Mouse (Mus musculus): ENCODE data around the gene Rnase11.
"Not testable (repeated sequence)": the region's sequence is repeated elsewhere in the genome, so short reads cannot be mapped to it uniquely, and the experiment has no call there.

Gene Rnase11

GRCm38 (mm10) chr14:51079180-51079579, 29.2 kb upstream of the Rnase11 start:
- no peak for DNase-seq

- no peak for DNase-seq
Observed at GRCm38 (mm10) chr14:51074335-51074734, 24.4 kb upstream of the Rnase11 start, which contains the start of gene Olfr750. Gene Olfr750, minus strand, starts transcription at chr14:51074435.

DNA sequence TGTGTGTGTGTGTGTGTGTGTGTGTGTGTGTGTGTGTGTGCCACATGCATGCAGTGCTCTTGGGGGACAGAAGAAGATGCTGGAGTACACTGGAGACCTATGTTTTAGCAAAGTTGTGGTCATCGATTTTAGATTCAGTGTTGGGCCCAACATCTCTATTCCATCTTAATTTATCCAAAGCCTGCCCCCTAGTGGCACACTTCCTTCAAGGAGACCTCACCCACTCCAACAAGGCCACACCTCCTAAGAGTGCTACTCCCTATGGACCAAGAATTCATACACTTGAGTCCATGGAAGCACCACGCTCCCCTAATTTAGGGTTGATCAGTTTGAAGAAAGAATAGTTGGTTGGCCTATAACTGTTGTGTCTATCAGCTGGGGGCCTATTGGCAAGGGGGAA, 19.7 kb upstream of the Rnase11 start:
- peak; percentile 66 for DNase-seq

- no peak for DNase-seq
Observed at GRCm38 (mm10) chr14:51068956-51069355, 19.0 kb upstream of the Rnase11 start.

DNA sequence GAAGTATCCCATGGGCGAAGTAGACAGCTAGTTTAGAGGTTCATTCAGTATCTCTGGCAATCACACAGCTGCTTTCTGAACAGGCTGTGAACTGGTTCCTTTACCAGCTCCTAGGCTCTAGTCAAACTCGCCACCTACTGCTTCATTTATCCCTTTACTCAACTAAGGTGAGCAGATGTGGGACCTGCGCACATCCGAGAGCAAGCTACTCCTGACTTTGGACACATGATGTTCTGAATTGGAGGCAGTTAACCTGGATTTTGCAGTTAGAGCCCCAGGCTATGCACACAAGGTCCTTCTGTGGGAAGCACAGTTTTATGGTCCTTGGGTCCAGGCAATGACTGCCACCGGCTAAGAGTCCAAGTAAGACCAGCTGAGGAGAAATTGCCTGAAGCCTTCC, 10.8 kb upstream of the Rnase11 start:
- DNase-seq = no peak

GRCm38 (mm10) chr14:51057401-51057831, 7.5 kb upstream of the Rnase11 start, which contains the start of gene Rnase12:
Gene Rnase12, minus strand, starts transcription at chr14:51057661.
- peak; percentile 41 for DNase-seq

DNA sequence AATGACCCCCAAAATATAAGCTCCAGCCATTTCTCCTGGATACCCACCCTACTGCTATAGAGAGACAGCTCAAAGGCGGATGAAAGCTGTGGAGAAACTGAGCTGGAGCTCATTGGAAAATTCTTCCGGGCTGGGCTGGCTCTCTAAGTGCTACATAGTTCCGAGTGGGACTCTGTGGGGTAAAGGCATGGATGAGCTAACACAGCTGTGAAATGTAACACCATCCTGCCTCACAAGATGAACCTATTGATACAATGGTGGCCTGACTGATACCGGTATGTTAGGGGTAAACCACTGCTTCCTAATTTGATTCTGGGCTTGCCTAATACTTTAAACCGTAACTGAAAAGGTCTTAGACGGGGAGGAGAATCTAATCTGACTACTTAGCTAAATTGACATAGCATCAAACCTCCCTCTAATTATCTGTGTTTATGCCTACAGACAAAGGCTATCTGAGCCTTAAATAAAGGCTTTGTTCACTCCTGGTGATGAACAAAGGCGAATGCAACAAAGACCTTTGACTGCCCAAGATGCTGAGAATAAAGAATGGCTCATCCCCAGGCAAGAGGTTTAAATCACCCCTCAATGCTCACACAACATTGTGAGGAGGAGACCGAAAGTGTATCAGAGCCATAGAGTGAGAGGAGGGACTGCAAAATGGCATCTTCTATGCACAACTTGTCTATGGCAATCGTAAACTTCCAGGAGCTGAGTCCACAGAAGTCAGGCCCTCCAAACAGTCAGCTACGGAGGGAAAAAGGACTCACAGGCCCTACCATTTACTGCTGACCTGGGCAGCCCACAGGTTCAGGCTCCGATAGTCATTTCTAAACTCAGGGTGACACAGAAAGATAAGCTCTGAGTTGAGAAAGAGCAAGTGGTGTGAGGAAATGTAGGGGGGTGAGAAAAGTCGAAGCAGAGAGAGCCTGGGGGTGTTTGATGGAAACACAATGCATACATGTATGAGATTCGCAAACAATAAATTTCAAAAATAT, 4.6 kb upstream of the Rnase11 start:
- peak; percentile 83 for DNase-seq

DNA sequence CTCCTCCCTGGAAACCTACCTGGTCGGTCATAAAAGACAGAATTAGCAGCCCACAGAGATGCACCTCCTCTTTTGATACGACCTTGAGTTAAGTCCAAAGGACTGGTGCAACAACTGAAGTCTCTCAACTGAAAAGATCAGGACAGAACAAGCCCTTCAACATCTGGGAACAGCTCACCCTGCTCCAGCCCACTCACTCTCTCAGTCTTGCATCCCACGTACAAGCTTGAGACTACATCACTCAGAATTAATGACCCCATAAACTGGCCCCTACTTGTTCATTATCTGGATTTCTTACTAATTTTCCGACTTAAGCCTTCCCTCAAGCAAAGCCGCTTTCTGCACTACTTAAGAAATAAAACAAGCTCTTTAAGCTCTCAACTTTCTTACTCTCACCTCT, 3.2 kb upstream of the Rnase11 start:
- no peak for DNase-seq

- no peak for DNase-seq
Observed at GRCm38 (mm10) chr14:51051941-51052340, 2.0 kb upstream of the Rnase11 start.

DNA sequence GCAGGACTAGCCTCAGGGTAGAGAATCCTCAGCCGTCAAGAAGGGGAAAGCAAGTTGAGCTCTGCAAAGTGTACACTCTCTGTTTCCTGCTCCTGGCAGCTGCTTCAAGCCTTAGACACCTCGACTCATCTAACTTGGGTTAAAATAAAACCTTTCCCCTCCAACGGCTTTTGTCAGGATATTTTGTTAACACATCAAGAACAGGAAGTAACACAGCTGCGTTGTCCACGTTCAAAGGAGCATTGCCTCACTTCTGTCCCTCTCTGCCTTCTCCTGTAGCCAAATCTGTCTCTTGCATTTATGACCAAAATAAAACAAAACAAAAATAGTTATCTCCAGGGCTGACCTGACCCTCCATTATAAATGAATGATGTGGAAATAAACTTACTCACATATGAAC, 2.1 kb downstream of the Rnase11 start:
- DNase-seq = no peak

DNA sequence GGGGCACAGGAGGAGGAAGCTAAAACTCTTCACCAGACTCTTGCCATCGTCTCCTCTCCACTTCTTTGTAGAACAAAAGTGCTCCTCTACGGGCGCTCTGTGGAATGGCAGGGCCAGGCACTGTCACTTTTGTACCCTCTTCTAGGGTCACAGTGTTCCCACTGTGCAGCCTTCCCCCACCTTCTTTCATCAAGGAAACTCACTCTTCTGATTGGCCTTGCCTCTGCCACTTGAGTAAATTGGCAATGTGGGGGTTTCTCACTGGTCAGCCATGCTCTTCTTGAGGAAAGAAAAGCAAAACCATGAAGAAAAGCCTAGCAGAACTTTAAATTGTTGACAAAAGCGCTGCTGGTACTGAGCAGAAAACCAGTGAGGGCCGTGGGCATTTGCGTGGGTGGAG, 8.2 kb downstream of the Rnase11 start, which contains the start of gene Rnase9:
Gene Rnase9, minus strand, starts transcription at position 101 of the 400 bp plus-strand sequence.
- DNase-seq = no peak

- DNase-seq = no peak
Observed at GRCm38 (mm10) chr14:51036214-51036613, 13.7 kb downstream of the Rnase11 start.

DNA sequence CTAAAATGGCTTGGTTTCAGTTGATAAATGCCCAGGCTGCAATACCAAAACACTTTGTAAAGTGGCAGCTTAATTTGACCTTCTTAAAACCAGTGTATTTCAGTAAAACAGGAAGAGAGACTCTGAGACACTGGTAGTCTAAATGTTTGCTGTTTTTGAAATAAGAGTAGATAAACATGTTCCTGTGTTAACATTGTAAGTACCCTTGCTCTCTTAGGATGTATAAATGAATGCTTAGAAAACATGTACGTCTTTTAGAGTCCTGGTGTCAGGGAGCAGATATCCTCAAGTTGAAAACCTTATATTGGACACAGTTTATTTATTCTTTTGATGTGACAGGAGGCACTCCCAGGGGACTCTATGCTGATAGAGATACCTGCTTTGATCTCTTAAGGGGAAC, 14.8 kb downstream of the Rnase11 start:
- DNase-seq = no peak

- DNase-seq = no peak
Observed at GRCm38 (mm10) chr14:51027387-51028155, 22.4 kb downstream of the Rnase11 start.

- peak; percentile 81 for DNase-seq
Observed at GRCm38 (mm10) chr14:51026391-51027133, 23.4 kb downstream of the Rnase11 start.

DNA sequence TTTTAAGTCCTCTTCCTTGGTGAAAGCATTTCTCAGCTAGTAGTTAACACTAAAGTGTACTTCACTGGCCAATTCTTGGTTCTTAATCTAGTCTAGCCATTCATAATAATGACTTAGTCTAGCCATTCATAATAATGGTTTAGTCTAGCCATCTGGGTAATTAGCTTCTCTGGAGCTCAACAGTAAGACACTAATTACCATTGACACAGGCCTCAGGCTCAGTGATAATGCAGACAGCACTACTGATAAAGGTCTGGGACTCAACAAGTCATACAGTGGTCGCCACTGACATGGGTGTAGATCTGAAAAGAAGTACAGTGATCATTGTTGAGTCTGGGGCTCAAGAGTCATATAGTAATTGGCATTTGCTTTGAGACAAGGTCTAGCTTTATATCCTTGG, 25.1 kb downstream of the Rnase11 start:
- DNase-seq = peak; percentile 75

DNA sequence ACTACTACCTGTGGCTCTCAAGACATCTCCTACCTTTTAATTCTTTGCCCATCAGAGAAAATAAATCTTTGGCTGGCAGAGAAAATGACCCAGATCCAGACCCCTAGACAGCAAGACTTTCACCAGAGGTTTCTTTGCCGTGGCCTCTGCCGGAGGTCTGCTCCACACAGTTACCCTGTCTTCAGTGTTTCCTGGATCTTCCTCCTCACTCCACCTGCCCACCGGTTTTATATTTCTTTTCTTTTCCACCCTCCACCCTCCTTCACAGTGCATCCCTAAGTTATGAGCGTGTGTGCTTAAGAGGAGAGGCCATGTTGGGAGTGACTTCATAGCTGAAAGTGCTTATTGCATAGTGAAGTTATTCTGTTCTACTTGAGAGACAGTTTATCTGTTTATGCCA, 26.5 kb downstream of the Rnase11 start:
- no peak for DNase-seq

- no peak for DNase-seq
Observed at GRCm38 (mm10) chr14:51017256-51017655, 32.7 kb downstream of the Rnase11 start.

DNA sequence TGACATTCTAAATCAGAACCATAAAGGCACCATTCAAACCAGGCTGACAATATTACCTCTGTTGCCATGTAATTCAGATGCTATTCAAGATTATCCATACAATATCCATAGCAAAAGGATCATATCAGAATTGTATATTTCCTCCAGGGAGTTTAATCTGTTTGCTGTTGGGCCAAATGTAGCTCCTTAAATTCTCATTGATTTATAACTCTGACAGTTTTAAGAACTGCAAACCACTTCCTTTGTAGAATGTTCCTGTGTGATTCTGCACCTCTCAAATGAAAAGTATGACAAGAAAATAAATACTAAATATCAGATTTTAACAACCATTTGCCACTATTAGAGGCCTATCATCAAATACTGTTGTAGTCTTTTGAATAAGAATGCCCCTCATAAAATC, 34.2 kb downstream of the Rnase11 start:
- no peak for DNase-seq

DNA sequence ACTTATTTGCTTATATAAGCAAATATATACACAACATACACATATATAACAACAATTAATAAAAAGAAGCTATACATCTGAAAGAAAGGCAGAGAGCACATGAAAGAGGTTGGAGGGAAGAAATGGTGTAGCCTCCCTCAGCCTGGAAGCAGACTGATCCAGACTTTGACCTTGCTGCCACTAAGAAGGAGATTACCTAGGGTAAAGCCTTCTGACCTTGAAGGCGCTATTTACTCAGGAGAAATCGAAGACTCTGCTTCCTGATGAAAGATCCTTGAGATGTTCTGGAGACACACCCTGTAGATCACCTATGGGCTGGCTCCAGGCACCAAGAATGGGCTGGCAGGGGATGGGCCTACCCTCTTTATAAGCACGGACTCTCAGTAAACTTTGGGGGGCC, 35.2 kb downstream of the Rnase11 start:
- DNase-seq = not testable (repeated sequence)

DNA sequence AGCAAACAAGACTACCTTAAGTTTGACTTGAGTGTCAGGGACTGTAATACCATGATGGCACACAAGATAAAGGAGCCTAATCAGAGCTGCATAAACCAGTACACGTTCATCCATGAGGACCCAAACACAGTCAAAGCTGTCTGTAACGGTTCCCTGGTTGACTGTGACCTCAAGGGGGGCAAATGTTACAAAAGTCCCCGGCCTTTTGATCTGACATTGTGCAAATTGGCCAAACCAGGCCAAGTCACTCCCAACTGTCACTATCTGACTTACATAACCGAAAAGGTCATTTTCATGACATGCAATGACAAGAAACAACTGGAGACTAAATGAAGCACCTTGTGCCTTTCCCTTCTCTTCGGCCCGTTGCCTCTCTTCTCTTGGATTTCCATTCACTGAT, 40.4 kb downstream of the Rnase11 start:
- no peak for DNase-seq

DNA sequence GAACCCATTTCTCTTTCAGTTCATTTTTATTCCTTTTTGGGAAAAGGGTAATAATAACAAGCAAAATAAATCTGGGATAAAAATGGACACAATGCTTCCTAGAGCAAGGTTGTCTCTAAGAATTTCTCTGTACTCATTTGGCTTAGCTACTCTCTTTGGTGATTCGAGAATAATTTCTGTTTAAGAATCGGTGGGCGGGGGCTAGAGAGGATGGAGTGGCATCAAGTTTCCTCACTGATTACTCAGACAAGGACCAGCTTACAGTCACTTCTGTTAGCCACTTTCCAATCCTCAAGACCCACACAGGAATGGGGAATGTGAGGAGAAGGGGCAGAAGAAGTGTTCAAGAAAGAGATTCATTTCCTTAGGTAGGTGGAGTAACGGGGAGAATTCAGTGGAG, 41.2 kb downstream of the Rnase11 start:
- no peak for DNase-seq
